Mouse (Mus musculus) kidney, postnatal 0 days (tissue): ENCODE data around the gene Fbln2. TPM values are rescaled to one million over a fixed set of nuclear protein-coding genes. Genes with fewer than 3 reads are reported as not detected.

Experiments used
- ATAC-seq: fragments of 200-750 bp; cut with Nextera tagmentation; replicated peaks from 2 replicates; pipeline ENCODE4 v1.8.0; 2017; ENCODE audit warnings: low read depth, moderate number of reproducible peaks, moderate TSS enrichment, moderate library complexity; ENCODE audit not compliant: low FRiP score
- DNase-seq: peaks from one replicate; pipeline ENCODE4 v3.0.0-alpha.2; 2016; ENCODE audit warnings: low spot score
- H3K27ac ChIP-seq: fragments of 300-500 bp; sonication (generic); 2 replicates; pipeline ENCODE4 v1.5.1; 2014; ENCODE audit warnings: mild to moderate bottlenecking
- H3K27me3 ChIP-seq: fragments of 300-500 bp; sonication (generic); 2 replicates; pipeline ENCODE4 v1.6.1; 2014; ENCODE audit warnings: low read length, mixed read lengths; ENCODE audit not compliant: insufficient read depth
- H3K36me3 ChIP-seq: fragments of 300-500 bp; sonication (generic); 2 replicates; pipeline ENCODE4 v1.6.1; 2014; ENCODE audit warnings: low read length, mixed read lengths; ENCODE audit not compliant: insufficient read depth
- H3K4me1 ChIP-seq: fragments of 300-500 bp; sonication (generic); replicated peaks from 2 replicates; pipeline ENCODE4 v1.6.1; 2014; ENCODE audit warnings: antibody characterized with exemption, low read length, mixed read lengths; ENCODE audit not compliant: insufficient read depth
- H3K4me2 ChIP-seq: fragments of 300-500 bp; sonication (generic); 2 replicates; pipeline ENCODE4 v1.6.1; 2014; ENCODE audit warnings: mild to moderate bottlenecking, low read length, moderate library complexity, mixed read lengths
- H3K4me3 ChIP-seq: fragments of 300-500 bp; sonication (generic); replicated peaks from 2 replicates; pipeline ENCODE4 v1.5.1; 2014; ENCODE audit warnings: low read depth, low read length
- H3K9ac ChIP-seq: fragments of 300-500 bp; sonication (generic); 2 replicates; pipeline ENCODE4 v1.6.1; 2014; ENCODE audit warnings: low read depth, low read length
- H3K9me3 ChIP-seq: fragments of 300-500 bp; sonication (generic); replicated peaks from 2 replicates; pipeline ENCODE4 v1.6.1; 2016; ENCODE audit warnings: low read length, inconsistent platforms, mixed read lengths
- CTCF ChIP-seq: IDR thresholded peaks from 2 replicates; pipeline ENCODE4 v1.5.1; 2016; ENCODE audit warnings: antibody characterized with exemption, low read depth, mild to moderate bottlenecking, moderate library complexity
- WGBS: fragments of 180-500 bp; shearing (Covaris S2); extraction: QIAGEN DNeasy Blood & Tissue Kit; methylation state at CpG from one replicate; pipeline ENCODE4 v1.1.7; 2014; 5-methylcytosine and 5-hydroxymethylcytosine counted together
- polyA plus RNA-seq: library from polyadenylated mRNA; unstranded; fragments of >200 nt; fragmentation: Nextera tagmentation; extraction: Ambion mirVana; gene quantifications from 2 replicates; pipeline ENCODE4 v1.2.1, GENCODE M21; 2015

Gene Fbln2
- polyA plus RNA-seq, 1 experiment from 2014 or later, result 20.9 TPM

DNA sequence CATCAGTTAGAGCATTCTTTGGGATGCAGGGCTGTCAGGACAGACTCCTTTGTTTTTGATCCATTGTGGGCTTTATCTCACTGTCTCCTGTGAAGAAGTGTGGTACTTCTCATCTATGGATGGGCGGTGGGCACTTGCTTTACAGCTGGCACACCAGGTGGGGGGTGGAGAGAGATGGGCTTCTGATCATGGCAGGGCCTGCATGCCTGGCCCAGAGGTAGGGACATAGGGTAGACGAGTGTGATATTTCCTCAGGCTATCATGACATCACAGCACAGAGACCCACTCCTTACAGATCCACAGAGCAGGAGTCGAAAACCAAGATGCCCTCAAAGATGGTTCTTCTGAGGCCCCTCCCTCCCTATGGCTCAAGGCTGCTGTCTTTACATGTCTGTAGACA is 90.1 kb downstream of the Fbln2 start:
- DNase-seq (no peak), ATAC-seq (no peak)
- Histone ChIP-seq H3K9ac (no peak overlapping the region), H3K4me2 (no peak overlapping the region), H3K36me3 (no peaks in the 10 kb centered on the region), H3K4me1 (no peaks in the 10 kb centered on the region), H3K27me3 (no peaks in the 10 kb centered on the region), H3K4me3 (no peak overlapping the region), H3K9me3 (no peaks in the 10 kb centered on the region), H3K27ac (no peak overlapping the region)
- WGBS, result 84% methylated on average over 3 of the region's 3 CpGs
- no peak for TF ChIP-seq CTCF

DNA sequence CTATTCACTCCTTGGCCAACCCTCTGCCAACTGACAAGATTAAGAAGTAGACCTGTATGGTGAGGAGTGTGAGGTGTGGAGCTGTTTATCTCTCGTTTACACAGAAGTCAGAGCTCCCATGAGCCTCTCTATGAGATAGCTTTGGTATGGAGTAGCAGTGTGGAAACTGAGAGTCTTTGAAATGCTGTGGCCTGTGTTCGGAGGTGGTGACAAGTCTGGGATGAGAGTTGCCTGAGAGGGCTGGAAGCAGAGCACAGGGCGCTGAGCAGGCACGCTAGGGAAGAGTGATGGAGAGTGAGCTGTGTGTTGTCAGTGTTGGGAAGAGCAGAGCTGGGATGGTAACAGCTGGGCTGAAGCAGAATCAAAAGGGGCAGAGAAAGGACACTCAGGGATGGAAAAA is 91.9 kb downstream of the Fbln2 start:
- DNase-seq, result no peak
- WGBS, result 80% methylated on average over 4 of the region's 4 CpGs
- no peak overlapping the region for H3K4me3 ChIP-seq
- H3K9me3 ChIP-seq, result no peaks in the 10 kb centered on the region
- no peak overlapping the region for H3K9ac ChIP-seq
- no peak for TF ChIP-seq CTCF
- no peak overlapping the region for H3K27ac ChIP-seq
- no peak for ATAC-seq
- H3K4me2 ChIP-seq, result no peak overlapping the region
- no peaks in the 10 kb centered on the region for H3K36me3 ChIP-seq
- H3K27me3 ChIP-seq, result no peaks in the 10 kb centered on the region
- H3K4me1 ChIP-seq, result no peaks in the 10 kb centered on the region

DNA sequence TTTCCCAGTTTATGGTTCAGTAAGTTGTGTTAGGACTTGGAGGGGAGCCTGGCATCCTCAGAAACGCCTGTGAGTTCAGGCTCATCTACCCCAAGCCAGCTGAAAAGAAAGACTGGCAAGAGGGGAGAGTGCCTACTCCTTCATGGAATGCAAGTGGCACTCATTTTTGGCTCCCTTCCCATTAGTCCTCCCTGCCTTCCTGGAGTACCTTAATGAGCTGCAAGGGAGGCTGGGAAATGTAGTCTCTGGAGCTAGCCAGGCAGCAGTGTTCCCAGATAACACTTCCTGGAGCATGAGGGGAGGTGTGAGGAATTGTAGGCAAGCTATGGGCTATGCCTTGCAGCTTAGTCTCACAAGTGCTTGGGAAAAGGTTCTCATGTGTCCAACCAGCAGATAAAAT is 95.7 kb downstream of the Fbln2 start:
- H3K36me3 ChIP-seq, result no peaks in the 10 kb centered on the region
- H3K4me2 ChIP-seq, result no peak overlapping the region
- H3K4me3 ChIP-seq, result no peak overlapping the region
- no peak overlapping the region for H3K27ac ChIP-seq
- H3K4me1 ChIP-seq, result no peaks in the 10 kb centered on the region
- DNase-seq, result no peak
- no peaks in the 10 kb centered on the region for H3K27me3 ChIP-seq
- ATAC-seq, result no peak
- 63% methylated on average over 1 of the region's 1 CpGs for WGBS
- TF ChIP-seq CTCF, result no peak
- no peaks in the 10 kb centered on the region for H3K9me3 ChIP-seq
- no peak overlapping the region for H3K9ac ChIP-seq

DNA sequence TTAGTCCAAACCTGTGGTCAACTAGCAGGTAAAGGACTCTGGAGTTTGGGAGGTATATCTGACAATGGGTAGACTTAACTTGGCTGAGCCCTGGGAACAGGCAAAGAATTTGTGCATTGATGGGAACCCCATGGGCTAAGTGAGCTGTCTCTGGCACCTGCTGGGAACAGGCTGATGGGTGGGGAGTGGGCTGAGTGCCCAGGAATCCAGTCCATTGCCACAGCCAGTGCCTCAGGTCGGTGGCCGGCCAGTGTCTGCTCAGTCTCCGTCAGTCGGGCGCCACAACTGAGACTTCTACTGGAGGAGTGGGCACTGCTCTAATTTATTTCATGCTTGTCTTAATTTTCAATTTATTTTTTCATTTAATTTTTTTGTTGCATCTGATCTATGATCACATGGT is 98.9 kb downstream of the Fbln2 start:
- Histone ChIP-seq H3K4me3 (no peak overlapping the region), H3K9me3 (no peaks in the 10 kb centered on the region), H3K27me3 (no peaks in the 10 kb centered on the region), H3K36me3 (no peaks in the 10 kb centered on the region), H3K4me2 (no peak overlapping the region), H3K27ac (no peak overlapping the region), H3K9ac (no peak overlapping the region), H3K4me1 (no peaks in the 10 kb centered on the region)
- no peak for TF ChIP-seq CTCF
- DNase-seq (no peak), ATAC-seq (no peak)
- 85% methylated on average over 5 of the region's 5 CpGs for WGBS

DNA sequence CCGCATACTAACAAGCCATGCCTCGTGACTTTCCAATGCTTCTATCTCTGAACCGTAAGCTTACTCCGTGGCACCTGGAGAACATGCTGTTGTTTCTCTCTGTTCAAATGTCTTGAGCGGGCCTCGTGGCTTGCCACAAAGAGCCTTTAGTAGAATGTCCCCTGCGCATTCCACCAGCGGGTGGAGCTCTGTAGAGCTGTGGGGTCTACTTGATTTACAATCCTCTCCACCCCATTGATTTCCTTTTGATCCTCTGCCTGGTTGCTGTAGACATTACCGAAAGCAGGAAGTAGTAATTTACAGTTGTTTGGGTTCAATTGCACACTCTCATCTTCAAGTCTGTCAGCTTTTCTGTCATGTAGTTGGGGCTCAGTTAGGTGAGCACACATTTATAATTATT is 100.2 kb downstream of the Fbln2 start:
- peak; percentile 21; the same call in 1 of the 2 replicates for TF ChIP-seq CTCF
- Histone ChIP-seq H3K27me3 (no peaks in the 10 kb centered on the region), H3K27ac (no peak overlapping the region), H3K4me1 (no peaks in the 10 kb centered on the region), H3K36me3 (no peaks in the 10 kb centered on the region), H3K9ac (no peak overlapping the region), H3K4me3 (no peak overlapping the region), H3K4me2 (no peak overlapping the region), H3K9me3 (no peaks in the 10 kb centered on the region)
- WGBS, result 32% methylated on average over 9 of the region's 9 CpGs
- DNase-seq (peak; percentile 54), ATAC-seq (no peak)

Other genes with a start within 250 kb of the Fbln2 start
- gene Iqsec1, start 223.8 kb upstream of the Fbln2 start, polyA plus RNA-seq, result 12.3 and 14.0 TPM in 2 replicates
- 11.7 and 14.1 TPM in 2 replicates for gene Nup210, start 95.6 kb upstream of the Fbln2 start, polyA plus RNA-seq
- 16.2 and 17.3 TPM in 2 replicates for gene Hdac11, start 55.8 kb upstream of the Fbln2 start, polyA plus RNA-seq
- 0.04 and 0.13 TPM in 2 replicates for gene Wnt7a, start 198.9 kb downstream of the Fbln2 start, polyA plus RNA-seq